Mouse (Mus musculus): ENCODE measurements at regions not wholly inside any gene's neighbourhood (a gene's known extent, or its start where the extent isn't known, plus 50 kb on each side); places are given as distances from the start of the nearest gene placed in this dataset.
A peak's percentile ranks its signal among the peaks of the same experiment; 100 is the strongest.

DNA sequence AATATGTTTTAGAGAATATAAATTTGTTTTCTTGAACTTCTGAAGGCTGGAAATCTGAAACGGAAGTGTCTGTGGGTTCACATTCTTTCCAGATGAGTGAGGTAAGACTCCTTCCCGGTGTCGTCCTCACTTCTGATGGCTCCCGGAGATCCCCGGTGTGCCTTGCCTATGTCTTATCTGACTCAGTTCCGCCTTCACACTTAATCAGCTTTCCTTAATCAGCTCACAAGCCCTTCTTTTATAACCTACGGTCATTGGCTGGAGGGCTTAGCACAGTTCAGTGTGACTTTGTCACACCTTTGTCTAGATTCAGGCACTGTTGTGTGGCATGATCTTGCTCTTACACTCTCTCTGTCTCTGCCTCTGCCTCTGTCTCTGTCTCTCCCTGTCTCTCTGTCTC is 269.6 kb downstream of the Cd83 start:
- 57% methylated on average over 7 of the region's 7 CpGs for WGBS
- ATAC-seq (ENCODE audit: low FRiP score, low TSS enrichment) = no peak
- Histone ChIP-seq H3K4me3 (ENCODE audit: low read depth, low read length) (no peak overlapping the region), H3K4me1 (replicated peaks; ENCODE audit: control insufficient read depth, insufficient read depth) (peaks cover 4% of the 10 kb centered on the region), H3K36me3 (ENCODE audit: control insufficient read depth, insufficient read depth, low read length) (no peaks in the 10 kb centered on the region), H3K9me3 (ENCODE audit: control insufficient read depth, low read length) (no peaks in the 10 kb centered on the region), H3K9ac (ENCODE audit: low read length) (no peak overlapping the region), H3K4me2 (replicated peaks; ENCODE audit: low read depth) (no peak overlapping the region), H3K27me3 (ENCODE audit: control insufficient read depth, insufficient read depth, low read length) (no peaks in the 10 kb centered on the region), H3K27ac (replicated peaks) (no peak overlapping the region)
- TF ChIP-seq CTCF (IDR thresholded peaks at IDR 0.05; ENCODE audit: low read depth) (no peak), EP300 (optimal IDR thresholded peaks at IDR 0.05) (no peak)
- no peak for DNase-seq (ENCODE audit: low spot score)

DNA sequence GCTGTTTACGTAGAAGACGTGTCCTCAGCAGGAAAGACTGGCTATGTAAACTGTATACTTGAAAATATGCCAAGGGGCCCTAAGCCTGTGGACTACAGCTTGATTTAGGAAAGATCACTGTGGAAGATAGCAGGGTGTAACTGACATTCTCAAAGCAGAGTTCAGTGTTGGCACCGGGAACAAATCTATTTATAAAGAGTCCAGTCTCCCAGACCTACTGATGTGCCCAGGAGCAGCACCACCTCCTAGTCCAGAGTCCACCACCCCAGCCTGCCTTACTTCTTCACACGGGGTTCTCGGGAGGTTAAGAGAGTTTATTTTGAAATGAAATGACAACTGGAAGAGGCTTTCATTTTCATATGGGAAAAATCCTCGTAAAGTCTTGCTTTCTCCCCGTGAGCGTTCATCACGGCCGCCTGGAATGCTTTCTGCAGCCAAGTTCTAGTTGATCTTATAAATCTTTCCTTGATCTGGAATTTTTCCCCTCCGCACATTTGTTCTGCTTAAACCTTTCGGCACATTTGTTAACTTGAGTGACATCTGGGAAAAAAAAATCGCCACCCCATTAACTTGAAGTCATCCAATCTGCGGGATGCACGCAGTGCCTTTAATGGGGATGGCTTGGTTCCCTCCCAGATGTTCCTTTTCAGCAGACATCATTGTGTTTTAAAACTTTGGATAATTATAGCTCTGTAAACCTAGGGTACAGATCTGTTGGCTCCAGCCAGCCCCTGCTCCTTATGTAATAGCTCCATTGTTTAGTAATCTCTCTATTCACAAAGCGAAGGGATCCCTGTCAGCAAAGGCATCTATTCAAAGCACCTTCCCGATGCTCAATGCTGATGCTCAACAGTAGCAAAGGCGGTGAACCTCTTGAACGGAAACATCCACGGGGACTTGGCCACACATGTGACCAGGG is 271.3 kb downstream of the Cd83 start:
- Histone ChIP-seq H3K27me3 (ENCODE audit: control insufficient read depth, insufficient read depth, low read length) (no peaks in the 10 kb centered on the region), H3K4me2 (replicated peaks; ENCODE audit: low read depth) (peak overlapping the region; percentile 45), H3K4me1 (replicated peaks; ENCODE audit: control insufficient read depth, insufficient read depth) (peaks cover 4% of the 10 kb centered on the region), H3K36me3 (ENCODE audit: control insufficient read depth, insufficient read depth, low read length) (no peaks in the 10 kb centered on the region), H3K9ac (ENCODE audit: low read length) (no peak overlapping the region), H3K9me3 (ENCODE audit: control insufficient read depth, low read length) (no peaks in the 10 kb centered on the region), H3K27ac (replicated peaks) (peak overlapping the region; percentile 2; the same call in 1 of the 2 replicates), H3K4me3 (ENCODE audit: low read depth, low read length) (peak overlapping the region; percentile 8; the same call in 1 of the 2 replicates)
- WGBS = 22% methylated on average over 20 of the region's 20 CpGs
- TF ChIP-seq EP300 (optimal IDR thresholded peaks at IDR 0.05) = no peak
- no peak for TF ChIP-seq CTCF (IDR thresholded peaks at IDR 0.05; ENCODE audit: low read depth)
- DNase-seq (ENCODE audit: low spot score) (no peak), ATAC-seq (ENCODE audit: low FRiP score, low TSS enrichment) (peak; percentile 32; the same call in 1 of the 2 replicates)

DNA sequence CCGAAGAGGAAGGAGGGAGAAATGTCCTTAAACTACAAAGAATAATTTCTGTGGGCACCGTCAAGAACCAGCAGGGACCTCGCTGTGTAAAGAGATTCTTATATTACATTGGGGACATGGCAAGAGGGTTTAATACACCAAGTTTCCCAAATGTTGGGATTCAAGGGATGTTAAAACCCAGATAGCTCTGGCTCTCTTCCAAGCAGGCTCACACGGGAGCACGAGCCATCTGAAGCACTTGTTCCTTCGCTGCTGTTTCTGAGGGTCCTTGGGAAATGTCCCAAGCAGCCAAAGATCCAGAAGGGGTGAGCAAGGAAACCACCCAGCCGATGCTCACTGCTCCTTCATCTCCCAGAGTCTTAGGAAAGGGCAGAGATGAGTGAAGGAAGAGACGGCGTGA is 272.1 kb downstream of the Cd83 start:
- Histone ChIP-seq H3K9ac (ENCODE audit: low read length) (no peak overlapping the region), H3K4me2 (replicated peaks; ENCODE audit: low read depth) (no peak overlapping the region), H3K36me3 (ENCODE audit: control insufficient read depth, insufficient read depth, low read length) (no peaks in the 10 kb centered on the region), H3K27ac (replicated peaks) (no peak overlapping the region), H3K9me3 (ENCODE audit: control insufficient read depth, low read length) (no peaks in the 10 kb centered on the region), H3K4me3 (ENCODE audit: low read depth, low read length) (no peak overlapping the region), H3K27me3 (ENCODE audit: control insufficient read depth, insufficient read depth, low read length) (no peaks in the 10 kb centered on the region), H3K4me1 (replicated peaks; ENCODE audit: control insufficient read depth, insufficient read depth) (peaks cover 4% of the 10 kb centered on the region)
- ATAC-seq (ENCODE audit: low FRiP score, low TSS enrichment) = no peak
- TF ChIP-seq CTCF (IDR thresholded peaks at IDR 0.05; ENCODE audit: low read depth) (no peak), EP300 (optimal IDR thresholded peaks at IDR 0.05) (no peak)
- 54% methylated on average over 9 of the region's 9 CpGs for whole genome bisulfite sequencing
- no peak for DNase-seq (ENCODE audit: low spot score)

DNA sequence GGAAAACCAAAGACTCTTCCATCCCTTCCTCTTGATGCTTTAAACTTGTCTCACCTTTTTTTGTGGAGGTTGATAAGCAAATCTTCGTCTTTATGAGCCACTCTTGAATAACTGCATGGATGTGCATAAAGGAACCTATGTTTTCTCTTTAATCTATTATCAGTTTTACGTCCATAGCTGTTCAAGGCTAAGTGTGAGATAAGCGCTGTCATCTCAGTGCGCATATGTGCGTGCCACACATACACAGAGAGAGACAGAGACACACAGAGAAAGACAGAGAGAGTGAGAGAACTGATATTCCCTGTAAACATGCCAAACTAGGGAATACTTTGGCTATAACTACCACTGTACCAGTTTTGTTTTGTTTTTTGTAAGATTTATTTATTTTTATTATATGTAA is 273.0 kb downstream of the Cd83 start:
- 92% methylated on average over 5 of the region's 5 CpGs for WGBS
- H3K4me2 ChIP-seq (replicated peaks; ENCODE audit: low read depth) = no peak overlapping the region
- DNase-seq (ENCODE audit: low spot score) = no peak

DNA sequence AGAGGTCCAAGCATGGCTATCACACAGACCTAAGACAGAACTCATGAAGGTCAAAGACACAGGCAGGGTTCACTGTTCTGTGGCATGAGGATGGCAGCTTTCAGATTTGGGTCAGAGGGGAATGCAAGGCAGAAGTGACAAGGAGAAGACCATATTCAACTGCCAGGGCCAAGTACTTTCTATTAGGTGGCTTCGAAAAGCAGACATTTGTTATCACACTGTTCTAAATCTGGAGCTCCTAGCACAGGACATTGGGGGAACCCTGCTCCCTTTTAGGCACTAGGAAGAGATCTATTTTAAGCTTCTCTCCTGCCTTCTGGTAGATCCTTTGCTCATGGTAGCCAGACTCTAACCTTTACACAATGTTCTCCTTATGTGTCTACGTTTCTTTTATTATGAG is 273.7 kb downstream of the Cd83 start:
- peaks cover 4% of the 10 kb centered on the region for H3K4me1 ChIP-seq (replicated peaks; ENCODE audit: control insufficient read depth, insufficient read depth)
- no peak for ATAC-seq (ENCODE audit: low FRiP score, low TSS enrichment)
- WGBS = 78% methylated on average over 2 of the region's 2 CpGs

More for the DNA sequence above, 273.0 kb downstream of the Cd83 start:
- no peak overlapping the region for H3K4me3 ChIP-seq (ENCODE audit: low read depth, low read length)
- no peaks in the 10 kb centered on the region for H3K36me3 ChIP-seq (ENCODE audit: control insufficient read depth, insufficient read depth, low read length)
- no peak for ATAC-seq (ENCODE audit: low FRiP score, low TSS enrichment)
- peaks cover 4% of the 10 kb centered on the region for H3K4me1 ChIP-seq (replicated peaks; ENCODE audit: control insufficient read depth, insufficient read depth)
- H3K9ac ChIP-seq (ENCODE audit: low read length) = no peak overlapping the region
- no peak overlapping the region for H3K27ac ChIP-seq (replicated peaks)
- no peaks in the 10 kb centered on the region for H3K27me3 ChIP-seq (ENCODE audit: control insufficient read depth, insufficient read depth, low read length)
- H3K9me3 ChIP-seq (ENCODE audit: control insufficient read depth, low read length) = no peaks in the 10 kb centered on the region
- TF ChIP-seq EP300 (optimal IDR thresholded peaks at IDR 0.05) (no peak), CTCF (IDR thresholded peaks at IDR 0.05; ENCODE audit: low read depth) (no peak)

DNA sequence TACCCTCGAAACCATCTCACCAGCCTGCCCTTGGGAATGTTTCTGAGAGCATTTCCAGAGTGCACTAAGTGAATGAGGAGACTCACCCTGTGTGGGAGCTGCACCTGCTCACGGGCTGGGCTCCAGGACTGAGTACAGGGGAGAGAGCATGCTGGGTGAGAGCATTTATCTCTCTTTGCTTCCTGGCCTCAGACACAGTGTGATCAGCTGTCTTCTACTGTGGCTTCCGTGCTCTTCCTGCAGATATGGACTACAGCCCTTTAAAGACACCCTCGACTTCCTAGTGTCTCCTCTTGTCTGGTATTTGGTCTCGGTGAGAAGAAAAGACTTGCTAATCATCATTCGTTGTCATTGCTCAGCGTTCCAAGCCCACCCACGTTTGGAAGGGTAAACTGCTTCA is 274.9 kb downstream of the Cd83 start:
- Histone ChIP-seq H3K9ac (ENCODE audit: low read length) (no peak overlapping the region), H3K4me1 (replicated peaks; ENCODE audit: control insufficient read depth, insufficient read depth) (peaks cover 4% of the 10 kb centered on the region), H3K36me3 (ENCODE audit: control insufficient read depth, insufficient read depth, low read length) (no peaks in the 10 kb centered on the region), H3K4me3 (ENCODE audit: low read depth, low read length) (no peak overlapping the region), H3K27ac (replicated peaks) (no peak overlapping the region), H3K9me3 (ENCODE audit: control insufficient read depth, low read length) (no peaks in the 10 kb centered on the region), H3K27me3 (ENCODE audit: control insufficient read depth, insufficient read depth, low read length) (no peaks in the 10 kb centered on the region), H3K4me2 (replicated peaks; ENCODE audit: low read depth) (no peak overlapping the region)
- ATAC-seq (ENCODE audit: low FRiP score, low TSS enrichment) = no peak
- no peak for TF ChIP-seq CTCF (IDR thresholded peaks at IDR 0.05; ENCODE audit: low read depth)
- no peak for TF ChIP-seq EP300 (optimal IDR thresholded peaks at IDR 0.05)
- WGBS = 43% methylated on average over 8 of the region's 8 CpGs
- DNase-seq (ENCODE audit: low spot score) = no peak

More for the DNA sequence above, 273.7 kb downstream of the Cd83 start:
- H3K4me2 ChIP-seq (replicated peaks; ENCODE audit: low read depth) = no peak overlapping the region
- no peaks in the 10 kb centered on the region for H3K27me3 ChIP-seq (ENCODE audit: control insufficient read depth, insufficient read depth, low read length)
- no peak overlapping the region for H3K4me3 ChIP-seq (ENCODE audit: low read depth, low read length)
- no peak for TF ChIP-seq EP300 (optimal IDR thresholded peaks at IDR 0.05)
- no peak for TF ChIP-seq CTCF (IDR thresholded peaks at IDR 0.05; ENCODE audit: low read depth)
- DNase-seq (ENCODE audit: low spot score) = no peak
- H3K9me3 ChIP-seq (ENCODE audit: control insufficient read depth, low read length) = no peaks in the 10 kb centered on the region
- no peaks in the 10 kb centered on the region for H3K36me3 ChIP-seq (ENCODE audit: control insufficient read depth, insufficient read depth, low read length)
- no peak overlapping the region for H3K27ac ChIP-seq (replicated peaks)
- no peak overlapping the region for H3K9ac ChIP-seq (ENCODE audit: low read length)

Measured in stomach, postnatal 0 days (tissue).